Mouse (Mus musculus): ENCODE measurements around the gene Nfib.

The Nfib gene

GRCm38 (mm10) chr4:82335266-82335865, 370.2 kb downstream of the Nfib start:
- DNase-seq = no peak

GRCm38 (mm10) chr4:82333413-82333812, 372.1 kb downstream of the Nfib start:
- DNase-seq = no peak

GRCm38 (mm10) chr4:82330095-82330494, 375.5 kb downstream of the Nfib start:
- DNase-seq = no peak

- no peak for DNase-seq
Observed at GRCm38 (mm10) chr4:82326140-82326529, 379.4 kb downstream of the Nfib start.

- no peak for DNase-seq
Observed at GRCm38 (mm10) chr4:82325409-82326139, 380.0 kb downstream of the Nfib start.

GRCm38 (mm10) chr4:82324977-82325376, 380.6 kb downstream of the Nfib start:
- DNase-seq = no peak

GRCm38 (mm10) chr4:82321008-82321407, 384.5 kb downstream of the Nfib start:
- DNase-seq = no peak

- no peak for DNase-seq
Observed at GRCm38 (mm10) chr4:82319388-82319787, 386.2 kb downstream of the Nfib start.

GRCm38 (mm10) chr4:82316168-82316567, 389.4 kb downstream of the Nfib start:
- DNase-seq = no peak

GRCm38 (mm10) chr4:82315710-82316109, 389.8 kb downstream of the Nfib start:
- no peak for DNase-seq

GRCm38 (mm10) chr4:82310924-82311734, 394.4 kb downstream of the Nfib start:
- no peak for DNase-seq

- DNase-seq = no peak
Observed at GRCm38 (mm10) chr4:82306045-82306444, 399.5 kb downstream of the Nfib start.

- no peak for DNase-seq
Observed at GRCm38 (mm10) chr4:82304148-82304871, 401.2 kb downstream of the Nfib start.

GRCm38 (mm10) chr4:82303362-82303900, 402.1 kb downstream of the Nfib start:
- DNase-seq = no peak

GRCm38 (mm10) chr4:82302901-82303300, 402.6 kb downstream of the Nfib start:
- no peak for DNase-seq

- no peak for DNase-seq
Observed at GRCm38 (mm10) chr4:82298606-82299005, 406.9 kb downstream of the Nfib start.

GRCm38 (mm10) chr4:82297562-82297961, 408.0 kb downstream of the Nfib start:
- no peak for DNase-seq

- no peak for DNase-seq
Observed at GRCm38 (mm10) chr4:82294066-82294465, 411.5 kb downstream of the Nfib start.

GRCm38 (mm10) chr4:82291174-82291847, 414.2 kb downstream of the Nfib start:
- DNase-seq = no peak

- DNase-seq = no peak
Observed at GRCm38 (mm10) chr4:82290623-82291022, 414.9 kb downstream of the Nfib start.

- no peak for DNase-seq
Observed at GRCm38 (mm10) chr4:82289596-82289995, 416.0 kb downstream of the Nfib start.

- DNase-seq = no peak
Observed at GRCm38 (mm10) chr4:82288138-82288537, 417.4 kb downstream of the Nfib start.
